Mouse (Mus musculus): ENCODE data around the gene Tex12.

Tex12 gene

GRCm38 (mm10) chr9:50561145-50561917 is at the start of gene Tex12:
TSS of gene Tex12 (minus strand) at chr9:50561325.
- no peak for DNase-seq (ENCODE audit: low spot score)

- DNase-seq (ENCODE audit: low spot score): no peak
Measured at GRCm38 (mm10) chr9:50604338-50604737, 43.2 kb upstream of the Tex12 start.

DNA sequence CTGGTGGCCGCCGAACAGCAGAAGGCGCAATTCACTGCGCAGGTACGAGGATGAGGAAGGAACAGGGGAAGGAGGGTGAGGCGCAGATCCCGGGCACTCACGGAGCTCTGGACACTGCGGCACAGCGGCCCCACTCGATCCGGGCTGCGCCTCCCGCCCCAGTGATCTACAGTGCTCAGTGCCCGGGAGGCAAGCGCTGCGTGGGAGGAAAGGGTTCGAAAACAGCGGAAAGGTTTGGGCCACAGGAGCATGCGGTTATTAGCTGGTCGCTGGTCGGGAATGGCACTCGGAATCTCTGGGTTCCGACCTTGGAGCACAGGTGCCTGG is 42.8 kb upstream of the Tex12 start:
- DNase-seq (ENCODE audit: low spot score): no peak

GRCm38 (mm10) chr9:50603189-50603997 is 42.3 kb upstream of the Tex12 start, which contains the start of the genes Sdhd and Timm8b:
TSS of gene Sdhd (minus strand) at chr9:50603812.
TSS of gene Timm8b (plus strand) at chr9:50603910.
- DNase-seq (ENCODE audit: low spot score): peak; percentile 88

DNA sequence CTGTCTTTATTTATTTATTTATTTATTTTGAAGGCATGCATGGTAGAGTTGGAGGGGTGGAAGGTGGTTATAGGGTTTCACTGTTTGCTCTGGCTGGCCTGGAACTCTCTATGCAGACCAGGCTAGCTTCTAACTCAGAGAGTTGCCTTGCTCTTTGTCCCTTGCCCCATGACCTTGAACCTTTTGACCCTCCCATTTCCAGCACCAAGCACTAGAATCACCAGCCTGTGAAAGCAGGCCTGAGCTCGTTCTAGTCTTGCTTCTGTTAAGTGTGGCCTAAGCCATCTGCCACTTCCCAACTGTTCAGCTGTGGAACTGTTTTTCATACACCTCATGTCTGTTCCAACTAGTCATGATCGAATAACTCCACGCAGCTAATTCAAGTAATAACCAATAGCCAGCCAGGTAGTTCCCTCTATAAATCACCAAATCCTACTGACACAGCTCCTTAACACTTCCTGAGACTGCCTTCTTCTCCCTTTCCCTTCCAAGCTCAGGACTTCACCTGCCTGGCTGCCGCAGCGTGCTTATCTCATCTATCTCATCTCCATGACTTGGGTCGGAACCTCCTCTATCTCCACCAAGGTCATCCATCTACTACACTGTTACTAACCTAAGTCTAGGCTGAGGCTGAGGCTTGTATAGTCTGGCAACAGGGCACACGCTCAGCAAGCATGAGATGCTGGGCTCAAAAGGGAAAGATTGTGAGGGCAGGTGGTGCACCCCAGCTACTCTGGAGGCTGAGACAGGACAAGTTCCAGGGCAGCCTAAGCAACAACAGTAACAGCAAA is 41.1 kb upstream of the Tex12 start:
- no peak for DNase-seq (ENCODE audit: low spot score)

DNA sequence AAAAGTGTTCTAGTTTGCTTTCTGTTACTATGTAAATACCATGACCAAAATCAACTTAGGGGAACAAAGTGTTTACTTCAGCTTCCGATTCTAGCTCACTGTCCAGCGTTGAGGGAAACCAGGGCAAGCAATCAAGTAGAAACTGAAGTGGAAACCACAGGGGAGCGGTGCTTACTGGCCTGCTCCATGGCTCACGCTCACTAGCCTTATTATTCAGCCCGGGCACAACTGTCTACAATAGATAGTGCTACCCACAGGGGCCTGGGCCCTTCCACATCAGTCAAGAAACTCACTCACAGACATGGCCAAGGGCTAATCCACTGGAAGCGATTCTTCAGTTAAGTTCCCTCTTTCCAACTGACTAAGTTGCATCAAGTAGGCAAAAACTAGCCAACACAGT is 40.4 kb upstream of the Tex12 start:
- no peak for DNase-seq (ENCODE audit: low spot score)

- no peak for DNase-seq (ENCODE audit: low spot score)
Measured at GRCm38 (mm10) chr9:50596973-50597372, 35.8 kb upstream of the Tex12 start.

- no peak for DNase-seq (ENCODE audit: low spot score)
Measured at GRCm38 (mm10) chr9:50594794-50595417, 33.8 kb upstream of the Tex12 start.

- DNase-seq (ENCODE audit: low spot score): peak; percentile 40
Measured at GRCm38 (mm10) chr9:50593544-50593943, 32.4 kb upstream of the Tex12 start.

GRCm38 (mm10) chr9:50592955-50593354 is 31.8 kb upstream of the Tex12 start:
- no peak for DNase-seq (ENCODE audit: low spot score)

DNA sequence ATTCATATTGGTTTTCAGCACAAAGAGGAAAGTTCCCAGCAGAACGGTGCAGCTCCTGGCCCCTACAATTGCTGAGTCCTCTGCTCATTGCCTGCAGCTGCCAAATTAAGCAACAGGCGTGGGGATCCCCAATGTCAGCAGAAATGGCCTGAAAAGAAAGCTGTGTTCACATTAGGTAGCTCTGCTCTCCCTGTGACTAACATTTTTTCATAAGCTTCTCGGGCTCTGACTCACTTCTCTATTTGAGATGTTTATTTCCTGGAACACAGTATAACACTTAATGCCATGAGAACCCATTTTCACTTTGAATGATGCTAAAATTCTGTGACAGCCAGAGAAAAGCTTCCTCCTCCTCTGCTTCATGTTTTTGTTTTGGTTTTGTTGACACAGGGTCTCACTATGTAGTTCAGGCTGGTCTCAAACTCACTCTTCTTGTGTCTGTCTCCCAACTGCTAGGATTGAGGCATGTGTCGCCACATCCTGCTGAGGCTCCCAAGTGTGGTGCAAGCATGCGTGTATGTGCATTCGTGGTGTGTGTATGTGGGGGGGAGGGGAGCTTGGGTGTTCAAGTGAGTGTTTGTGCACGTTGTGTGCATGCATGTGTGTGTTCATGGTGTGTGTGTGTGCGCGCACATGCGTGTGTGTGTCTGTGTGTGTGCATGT is 29.9 kb upstream of the Tex12 start:
- no peak for DNase-seq (ENCODE audit: low spot score)

DNA sequence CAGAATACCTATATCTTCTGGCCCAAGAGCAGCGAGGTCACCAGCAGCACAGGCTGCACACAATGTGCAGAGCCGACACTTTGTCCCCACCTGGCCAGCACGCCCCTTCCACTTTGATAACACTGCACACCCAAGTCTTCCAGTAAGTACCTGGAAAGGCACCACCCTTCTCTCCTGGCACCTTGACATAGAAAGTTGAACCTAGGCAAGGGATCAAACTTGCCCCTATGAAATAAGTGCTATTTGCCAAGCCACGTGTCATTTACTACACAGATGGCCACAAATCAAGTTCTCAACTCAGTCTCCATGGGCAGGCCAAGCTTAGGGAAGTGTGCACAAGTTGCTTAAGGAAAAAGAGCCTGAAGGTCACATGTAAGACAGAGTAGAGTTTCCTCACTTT is 25.8 kb upstream of the Tex12 start:
- no peak for DNase-seq (ENCODE audit: low spot score)

GRCm38 (mm10) chr9:50585145-50585818 is 24.2 kb upstream of the Tex12 start:
- no peak for DNase-seq (ENCODE audit: low spot score)

DNA sequence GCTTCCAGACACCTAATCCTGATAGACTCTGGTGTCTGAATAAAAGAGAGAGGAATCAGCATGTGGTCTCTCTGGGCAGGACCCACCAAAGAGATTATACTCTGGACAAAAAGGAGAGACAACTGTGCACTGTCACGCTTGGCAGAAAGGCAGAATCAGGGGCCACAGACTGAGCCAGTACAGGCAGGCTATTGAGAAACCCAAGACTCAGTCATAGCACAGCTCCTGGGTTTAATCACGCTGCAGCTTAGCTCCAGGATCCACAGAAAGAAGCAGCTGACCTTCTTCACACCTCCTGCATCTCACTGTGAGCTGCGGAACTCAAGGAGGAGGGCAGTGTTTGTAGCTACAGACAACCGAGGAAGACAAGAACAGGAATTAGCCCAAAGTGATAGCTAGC is 19.2 kb upstream of the Tex12 start:
- DNase-seq (ENCODE audit: low spot score): no peak

- DNase-seq (ENCODE audit: low spot score): no peak
Measured at GRCm38 (mm10) chr9:50569599-50570525, 8.7 kb upstream of the Tex12 start.

- no peak for DNase-seq (ENCODE audit: low spot score)
Measured at GRCm38 (mm10) chr9:50567881-50568280, 6.8 kb upstream of the Tex12 start.

- DNase-seq (ENCODE audit: low spot score): no peak
Measured at GRCm38 (mm10) chr9:50567372-50567771, 6.2 kb upstream of the Tex12 start.

DNA sequence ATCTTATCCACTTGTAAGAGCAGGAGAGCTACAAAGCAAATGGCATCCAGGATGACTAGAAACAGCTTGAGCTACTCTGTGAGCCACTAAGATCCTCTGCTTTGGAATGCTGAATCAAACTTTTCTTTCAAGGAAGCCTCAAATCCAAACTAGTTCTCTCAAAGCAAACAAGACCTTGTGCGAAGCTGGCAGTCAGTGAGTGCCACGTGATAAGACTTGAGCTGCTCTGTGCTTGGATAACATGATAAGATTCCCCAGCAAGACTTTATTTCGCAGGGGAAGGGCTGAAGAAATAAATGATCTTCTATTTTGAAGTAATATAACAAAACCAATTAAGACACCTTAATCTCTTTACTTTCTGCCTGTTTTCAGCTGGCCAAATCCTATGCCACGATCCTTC is 4.8 kb upstream of the Tex12 start:
- DNase-seq (ENCODE audit: low spot score): no peak

DNA sequence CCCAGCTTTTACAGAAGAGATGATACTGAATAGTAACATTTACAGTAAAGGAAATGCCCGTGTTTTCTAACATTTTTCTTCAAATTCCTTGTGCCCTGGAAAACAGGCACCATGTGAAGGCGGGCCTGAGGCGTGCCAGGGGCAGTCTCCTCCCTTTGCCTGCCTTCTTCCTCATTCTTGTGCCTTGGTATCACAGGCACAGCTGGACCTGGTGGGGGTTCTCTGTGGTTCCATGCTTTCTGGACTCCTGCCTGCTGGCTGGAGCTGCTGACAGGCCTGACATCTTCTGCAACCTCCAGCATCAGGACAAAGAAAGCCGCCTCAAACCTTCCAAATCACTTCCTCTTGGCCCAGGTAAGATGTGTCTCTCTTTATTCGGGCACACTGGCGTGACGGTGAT is 4.0 kb upstream of the Tex12 start:
- no peak for DNase-seq (ENCODE audit: low spot score)

GRCm38 (mm10) chr9:50561918-50562360 is 814 bp upstream of the Tex12 start:
- no peak for DNase-seq (ENCODE audit: low spot score)
